Mouse (Mus musculus): Measurements from ENCODE around the gene Rnf216.

Gene Rnf216

DNA sequence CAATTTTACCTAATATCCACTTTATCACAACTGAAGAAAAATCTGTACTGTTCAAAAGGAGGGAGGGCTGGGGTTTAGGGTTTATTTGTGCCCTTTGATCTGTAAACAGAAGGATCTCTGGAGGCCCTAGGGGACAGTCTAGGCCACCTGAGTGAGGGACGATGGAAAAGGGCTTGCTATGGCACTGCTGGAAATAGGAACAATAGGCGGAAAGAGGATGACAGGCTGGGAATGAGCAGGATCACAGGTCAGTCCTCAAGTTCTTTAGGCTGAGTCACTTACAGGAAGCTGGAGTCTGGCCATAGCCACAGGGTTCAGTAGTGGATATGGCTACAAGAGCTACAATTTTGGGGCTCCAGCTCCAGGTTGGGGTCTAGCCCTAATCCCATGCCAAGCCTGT lies 114.6 kb downstream of the Rnf216 start:
- no peak for DNase-seq

GRCm38 (mm10) chr5:142997526-142997925 lies 115.3 kb downstream of the Rnf216 start:
- DNase-seq = no peak

DNA sequence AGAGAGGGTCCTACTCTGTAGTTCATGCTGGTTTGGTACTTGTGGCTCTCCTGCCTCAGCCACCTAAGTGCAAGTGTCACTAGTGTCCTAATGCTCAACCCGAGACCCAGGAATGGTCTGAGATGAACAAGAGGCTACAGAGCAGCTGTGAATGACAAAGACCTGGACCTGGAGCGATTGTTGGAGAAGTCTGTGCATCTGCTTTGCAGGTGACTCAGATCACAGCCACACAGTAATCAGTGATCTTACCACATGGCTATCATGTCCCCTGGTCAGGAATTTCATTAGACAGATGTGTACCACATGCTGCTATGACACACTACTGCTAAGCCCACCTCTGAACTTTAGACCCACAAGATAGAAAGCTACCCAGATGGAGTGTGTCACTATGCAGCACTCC lies 118.0 kb downstream of the Rnf216 start:
- DNase-seq = no peak

GRCm38 (mm10) chr5:142989167-142989566 lies 123.6 kb downstream of the Rnf216 start:
- DNase-seq = no peak

DNA sequence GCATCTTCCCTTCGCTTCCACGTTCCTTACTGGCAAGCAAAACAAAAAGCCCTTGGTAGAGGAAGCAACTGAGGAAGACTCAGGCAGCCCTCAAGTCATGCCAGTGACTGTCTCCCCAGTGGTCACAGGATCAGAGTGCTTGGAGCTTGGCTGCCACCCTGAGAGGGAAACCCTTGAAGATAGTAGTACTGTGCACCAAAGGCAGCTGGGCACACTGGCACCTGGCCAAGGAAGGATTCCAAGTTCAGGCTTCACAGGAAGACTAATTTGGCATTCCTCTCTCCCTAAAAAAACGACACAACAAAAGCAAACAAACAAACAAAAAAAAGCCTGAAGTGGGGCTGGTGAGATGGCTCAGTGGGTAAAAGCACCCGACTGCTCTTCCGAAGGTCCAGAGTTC lies 124.3 kb downstream of the Rnf216 start:
- DNase-seq = peak; percentile 25

DNA sequence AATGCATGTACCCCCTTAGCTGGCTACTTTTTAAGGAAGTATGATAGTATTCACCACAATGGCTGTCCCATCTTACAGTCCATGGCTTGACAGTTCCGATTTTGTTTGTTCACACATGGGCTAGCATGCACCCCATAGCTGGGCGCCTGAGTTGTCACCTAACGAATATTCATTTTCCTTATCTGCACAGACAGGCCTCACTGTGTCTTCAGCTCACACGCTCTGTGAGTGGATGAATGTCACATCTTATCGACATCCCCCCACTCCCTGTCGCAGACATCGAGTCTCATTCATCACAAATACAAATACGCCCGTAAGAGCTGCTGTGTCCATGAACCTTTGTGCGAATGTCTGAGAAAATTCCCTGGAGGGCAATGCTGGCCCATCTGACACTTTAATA lies 128.5 kb downstream of the Rnf216 start:
- DNase-seq = no peak

DNA sequence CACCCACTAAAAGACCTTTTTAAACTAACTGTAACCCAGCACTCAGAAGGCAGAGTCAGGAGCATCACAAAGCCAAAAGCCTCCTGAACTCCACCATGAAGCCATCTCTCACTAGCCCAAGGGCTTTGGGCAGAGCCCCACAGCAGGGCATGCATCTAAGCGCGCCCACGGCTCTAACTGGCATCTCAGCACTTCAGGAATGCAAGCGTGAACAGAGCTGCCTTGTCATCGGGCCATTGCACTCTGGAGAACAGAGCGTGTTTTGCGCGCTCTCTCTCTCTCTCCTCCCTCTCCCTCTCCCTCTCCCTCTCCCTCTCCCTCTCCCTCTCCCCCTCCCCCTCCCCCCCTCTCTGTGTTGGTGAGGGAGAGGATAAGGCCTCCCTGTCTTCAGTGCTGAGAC lies 129.6 kb downstream of the Rnf216 start:
- DNase-seq = no peak

DNA sequence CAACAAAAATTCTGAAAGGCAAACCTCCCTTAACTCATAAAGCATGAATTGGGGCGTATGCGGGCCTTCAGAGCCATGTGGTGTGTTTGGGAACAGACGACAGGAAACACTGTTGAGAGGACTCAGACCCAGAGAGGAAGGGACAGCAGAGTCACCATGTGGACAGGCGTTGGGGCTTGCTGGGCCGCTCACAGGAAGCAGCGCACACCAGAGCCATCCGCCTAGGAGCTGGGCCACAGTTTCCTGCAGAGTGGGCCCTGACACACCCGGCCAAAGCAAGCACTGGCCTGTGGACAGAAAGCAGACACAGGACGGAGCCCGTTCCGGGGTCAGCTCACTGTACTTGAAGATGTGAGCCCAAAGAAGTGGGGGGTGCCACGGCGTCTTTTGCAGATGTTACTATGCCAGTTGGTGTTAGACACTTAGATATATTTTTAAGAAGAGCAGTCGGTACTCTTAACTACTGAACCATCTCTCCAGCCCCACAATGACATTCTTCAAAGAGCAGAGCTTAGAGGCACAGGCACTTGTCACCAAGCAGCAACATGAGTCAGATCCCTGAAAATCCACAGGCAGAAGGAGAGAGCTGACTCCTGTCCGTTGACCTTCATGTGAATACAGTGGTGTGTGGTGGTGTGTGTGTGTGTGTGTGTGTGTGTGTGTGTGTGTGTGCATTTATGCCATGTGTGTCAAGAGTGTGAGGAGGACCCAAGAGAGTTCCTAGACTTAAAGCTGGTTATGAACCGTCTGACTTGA lies 130.6 kb downstream of the Rnf216 start:
- DNase-seq = no peak

DNA sequence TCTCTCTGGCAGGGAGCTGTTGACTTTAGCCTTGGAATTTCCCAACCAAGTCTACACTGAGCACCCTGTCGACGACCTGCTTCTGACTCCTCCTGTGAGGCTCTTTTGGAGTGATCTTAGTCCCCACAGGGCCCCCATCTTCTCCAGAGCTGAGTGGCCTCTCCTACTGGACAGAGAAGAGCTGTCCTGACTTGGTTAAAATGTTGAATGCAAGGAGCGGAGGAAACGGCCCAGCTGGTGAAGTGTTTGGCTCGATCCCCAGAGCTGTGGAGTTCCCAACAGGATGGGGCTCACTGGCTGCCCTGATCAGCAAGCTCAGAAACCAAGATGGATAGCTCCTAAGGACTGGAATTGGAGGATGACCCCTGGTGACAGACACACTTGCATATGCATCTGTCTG lies 136.3 kb downstream of the Rnf216 start:
- DNase-seq = no peak

- no peak for DNase-seq
Observed at GRCm38 (mm10) chr5:142974598-142975121, 138.1 kb downstream of the Rnf216 start.

DNA sequence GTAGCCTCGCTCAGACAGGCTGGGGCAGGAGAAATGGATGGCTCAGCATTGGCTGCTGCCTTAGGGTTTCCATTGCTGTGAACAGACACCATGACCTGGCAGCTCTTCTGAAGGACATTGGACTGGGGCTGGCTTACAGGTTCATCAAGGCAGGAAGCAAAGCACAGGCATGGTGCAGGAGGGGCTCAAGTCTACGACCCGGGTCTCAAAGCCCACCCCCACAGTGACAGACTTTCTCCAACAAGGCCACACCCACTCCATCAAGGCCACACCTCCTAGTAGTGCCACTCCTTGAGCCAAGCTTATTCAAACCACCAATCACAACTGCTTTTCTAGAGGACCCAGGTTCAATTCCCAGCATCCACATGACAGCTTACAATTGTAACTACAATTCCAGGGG lies 138.8 kb downstream of the Rnf216 start:
- DNase-seq = no peak

DNA sequence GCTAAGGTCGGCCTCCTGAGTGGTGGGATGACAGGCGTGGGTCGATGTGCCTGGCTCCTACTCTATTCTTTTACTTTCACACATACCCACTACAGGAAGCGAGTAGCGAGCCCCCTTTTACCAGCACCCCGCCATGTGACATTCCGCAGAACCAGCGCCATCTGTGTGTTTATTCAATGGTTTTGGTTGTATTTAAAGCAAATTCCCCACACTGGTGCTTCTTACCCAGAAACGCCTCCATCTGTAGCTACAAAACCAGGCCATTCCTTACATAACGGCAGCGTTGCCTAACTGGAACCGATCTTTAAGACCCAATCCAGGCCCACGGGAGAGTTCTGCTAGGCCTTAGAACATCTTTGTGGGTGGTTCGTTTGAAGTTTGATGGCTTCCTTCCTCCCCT lies 144.4 kb downstream of the Rnf216 start:
- DNase-seq = no peak

GRCm38 (mm10) chr5:142964650-142965049 lies 148.1 kb downstream of the Rnf216 start:
- DNase-seq = no peak

DNA sequence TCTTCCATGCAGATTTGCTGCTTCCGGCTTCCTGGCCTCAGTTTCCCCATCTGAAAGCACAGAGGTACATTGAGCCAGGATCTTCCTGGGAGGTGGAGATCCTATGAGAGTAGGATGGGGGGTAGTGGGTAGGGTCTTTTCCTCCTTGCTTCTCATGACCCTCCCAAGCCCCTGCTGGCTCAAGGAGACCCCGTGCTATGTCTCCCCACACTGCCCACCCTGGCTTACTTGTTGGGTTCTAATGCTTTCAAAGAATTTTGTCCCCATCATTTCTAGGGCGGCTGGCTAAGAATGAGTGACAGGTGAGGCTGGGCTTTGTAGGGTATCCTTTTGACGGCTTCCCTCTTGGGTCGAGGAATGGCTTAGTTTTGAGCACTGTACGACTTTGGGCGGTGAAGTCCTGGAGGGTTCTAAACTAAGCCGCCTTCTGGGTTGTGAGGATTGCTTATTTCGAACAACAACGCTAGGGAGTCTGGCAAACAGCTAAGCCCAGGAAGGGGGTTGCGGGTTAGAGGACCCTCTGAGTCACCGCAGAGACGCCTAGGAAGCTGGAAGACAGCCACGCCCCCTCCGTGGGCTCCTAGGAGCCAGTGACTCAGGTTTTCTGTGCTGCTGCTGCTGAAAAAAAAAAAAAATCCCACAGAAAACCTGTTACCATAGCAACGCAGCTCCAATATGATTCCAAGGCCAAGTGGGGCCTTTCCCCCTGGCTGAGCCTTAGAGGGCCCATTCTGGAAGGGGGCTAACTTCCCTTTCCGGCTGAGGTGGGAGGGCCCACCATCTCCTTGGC lies 148.9 kb downstream of the Rnf216 start:
- no peak for DNase-seq

DNA sequence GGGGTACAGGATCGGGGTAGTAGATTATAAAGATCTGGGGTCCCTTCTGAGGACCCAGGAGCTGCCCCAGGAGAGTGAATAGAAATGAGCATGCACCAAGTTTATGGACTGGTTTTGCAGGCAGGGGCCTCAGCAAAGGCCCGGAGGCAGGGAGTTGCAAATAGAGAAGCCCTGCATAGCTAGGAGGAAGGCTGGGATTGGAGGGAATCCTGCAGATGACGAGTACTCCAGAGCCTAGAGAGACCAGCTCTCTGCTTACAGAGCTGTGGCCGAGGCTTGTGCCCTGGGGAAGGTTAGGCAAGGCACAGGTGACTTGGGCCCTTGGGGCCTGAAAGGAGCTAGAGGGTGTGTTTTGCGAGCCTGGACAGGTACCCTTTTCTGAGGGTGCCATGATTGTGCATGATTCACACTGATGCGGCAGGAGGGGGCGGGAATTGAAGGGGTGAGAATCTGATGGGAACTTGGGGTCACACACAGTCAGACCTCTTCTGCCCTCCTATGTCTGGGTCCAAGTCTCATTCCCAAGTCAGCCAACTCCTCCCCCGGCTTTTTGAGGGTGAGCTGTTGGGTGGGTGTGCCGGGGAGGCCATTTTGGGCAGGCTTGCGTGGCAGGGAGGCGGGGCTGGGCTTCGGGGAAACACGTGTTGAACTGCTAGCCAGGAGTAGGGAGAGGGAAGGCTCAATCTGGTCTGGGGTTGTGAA lies 149.6 kb downstream of the Rnf216 start:
- DNase-seq = no peak

GRCm38 (mm10) chr5:142962444-142962961 lies 150.3 kb downstream of the Rnf216 start:
- no peak for DNase-seq

DNA sequence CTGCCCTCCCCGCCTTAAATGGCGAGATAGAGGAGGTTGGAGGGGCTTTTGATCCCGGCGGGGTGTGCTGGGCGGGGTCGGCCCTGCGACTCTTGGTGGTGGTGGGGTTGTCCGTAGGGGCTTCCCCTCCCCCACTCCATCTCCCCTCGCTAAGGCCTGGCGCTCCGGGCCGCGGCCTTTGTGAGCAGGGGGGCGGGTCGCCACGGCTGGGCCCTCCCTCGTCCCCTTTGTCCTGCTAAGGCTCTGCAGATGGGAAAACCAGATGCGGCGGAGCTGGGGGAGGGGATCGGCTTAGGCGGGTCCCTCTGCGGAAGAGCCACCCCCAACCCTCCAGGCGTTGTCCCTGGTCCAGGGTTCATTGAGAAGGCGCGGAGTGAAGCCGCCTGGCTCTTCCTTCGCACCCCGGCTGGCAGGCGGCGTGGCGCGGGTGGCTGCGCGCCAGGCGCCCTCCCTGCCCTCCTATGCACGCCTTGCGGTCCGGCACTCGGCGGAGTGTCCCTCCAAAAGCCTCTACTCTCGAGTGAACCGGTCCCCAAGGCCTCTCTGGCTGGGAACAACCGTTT lies 150.8 kb downstream of the Rnf216 start:
- no peak for DNase-seq

DNA sequence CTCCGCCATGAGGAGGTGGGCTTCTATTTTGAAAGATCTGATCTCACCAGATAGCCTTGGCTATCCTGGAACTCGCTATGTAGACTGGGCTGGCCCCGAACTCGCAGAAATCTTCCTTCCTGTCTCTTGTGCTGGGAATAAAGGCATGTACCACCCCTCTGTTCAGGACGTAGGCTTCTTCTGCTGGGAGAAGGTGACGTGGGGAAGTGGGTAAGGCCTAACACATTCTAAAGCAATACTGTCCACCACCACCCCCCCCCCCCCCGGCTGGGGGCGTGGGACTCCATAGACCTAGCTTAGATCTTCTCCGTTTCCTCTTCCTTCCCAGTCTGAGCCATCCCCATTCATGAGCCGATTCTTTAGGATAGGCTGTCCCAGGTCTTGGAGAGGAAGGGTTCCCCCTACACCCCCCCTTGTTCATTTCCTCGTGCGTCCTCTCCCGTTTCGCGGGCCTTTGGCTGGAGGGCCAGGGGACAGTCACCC lies 151.4 kb downstream of the Rnf216 start:
- DNase-seq = no peak

- DNase-seq = no peak
Observed at GRCm38 (mm10) chr5:142960775-142961271, 152.0 kb downstream of the Rnf216 start.

DNA sequence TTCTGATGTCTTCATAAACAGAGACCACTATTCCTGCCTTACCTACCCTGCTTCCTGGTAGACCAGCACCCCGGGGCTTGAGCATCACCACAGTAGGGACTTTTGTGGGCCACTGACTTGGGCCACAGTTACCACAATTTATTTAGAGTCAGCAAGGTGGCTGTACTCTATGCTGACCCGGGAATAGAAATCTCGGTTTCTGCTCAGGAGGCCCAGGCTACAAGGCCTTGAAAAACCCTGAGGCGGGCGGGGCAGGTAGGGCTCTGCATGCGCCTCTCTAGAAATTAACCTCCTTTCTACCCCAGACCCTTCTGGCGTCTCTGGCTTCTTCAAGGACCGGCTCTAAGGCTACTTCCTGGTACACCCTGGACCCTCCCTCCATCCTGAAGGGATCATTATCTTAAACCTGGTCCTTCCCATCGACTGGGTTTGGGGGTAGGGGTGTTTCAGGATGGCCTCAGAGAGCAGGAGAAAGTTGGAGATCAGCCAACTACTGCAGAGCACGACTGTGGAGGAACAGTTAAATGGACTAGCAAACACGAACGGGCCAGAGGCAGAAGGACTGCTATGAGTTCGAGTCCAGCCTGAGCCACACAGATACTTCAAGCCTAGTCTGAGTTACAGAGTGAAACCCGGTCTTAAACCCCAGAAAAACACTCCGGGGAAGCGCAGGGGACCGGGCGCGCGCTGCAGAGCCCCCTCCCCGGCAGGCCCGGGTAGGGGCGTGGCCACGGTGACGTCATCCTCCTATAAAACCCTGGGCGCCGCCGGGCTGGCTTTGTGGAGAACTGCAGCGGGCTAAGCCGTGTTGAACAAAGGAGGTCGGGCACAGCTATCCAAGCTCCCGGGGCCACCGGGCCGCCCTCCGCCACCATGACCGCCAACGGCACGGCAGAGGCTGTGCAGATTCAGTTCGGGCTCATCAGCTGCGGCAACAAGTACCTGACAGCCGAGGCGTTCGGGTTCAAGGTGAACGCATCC lies 152.9 kb downstream of the Rnf216 start, which contains the start of gene Fscn1:
Gene Fscn1, plus strand, starts transcription at position 768 of the 981 bp plus-strand sequence.
- peak; percentile 31 for DNase-seq

DNA sequence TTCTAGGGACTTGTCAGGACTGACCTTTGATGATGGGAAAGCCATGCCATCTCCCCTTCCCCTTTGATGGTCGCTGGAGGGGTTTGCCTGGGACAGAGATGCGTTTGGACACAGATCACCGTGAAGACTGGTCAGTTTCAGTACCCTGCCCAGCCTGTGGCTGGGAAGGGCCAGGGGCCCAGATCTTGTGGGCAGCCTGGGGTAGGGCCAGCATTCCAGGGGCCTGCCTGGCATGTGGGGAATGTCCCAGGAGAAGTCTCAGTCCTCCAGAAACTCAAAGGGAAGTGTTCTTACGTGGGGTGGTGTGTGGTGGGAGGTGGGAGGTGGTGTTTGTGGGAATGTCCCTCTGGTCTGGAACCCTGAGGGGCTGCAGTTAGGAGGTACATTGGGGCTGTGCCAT lies 153.6 kb downstream of the Rnf216 start:
- no peak for DNase-seq

Data from cerebellum, adult 11 months (tissue).